Mouse (Mus musculus): ENCODE measurements around the gene Rnf187.
"Not testable (repeated sequence)": the region's sequence is repeated elsewhere in the genome, so short reads cannot be mapped to it uniquely, and the experiment has no call there.

Rnf187 gene

DNA sequence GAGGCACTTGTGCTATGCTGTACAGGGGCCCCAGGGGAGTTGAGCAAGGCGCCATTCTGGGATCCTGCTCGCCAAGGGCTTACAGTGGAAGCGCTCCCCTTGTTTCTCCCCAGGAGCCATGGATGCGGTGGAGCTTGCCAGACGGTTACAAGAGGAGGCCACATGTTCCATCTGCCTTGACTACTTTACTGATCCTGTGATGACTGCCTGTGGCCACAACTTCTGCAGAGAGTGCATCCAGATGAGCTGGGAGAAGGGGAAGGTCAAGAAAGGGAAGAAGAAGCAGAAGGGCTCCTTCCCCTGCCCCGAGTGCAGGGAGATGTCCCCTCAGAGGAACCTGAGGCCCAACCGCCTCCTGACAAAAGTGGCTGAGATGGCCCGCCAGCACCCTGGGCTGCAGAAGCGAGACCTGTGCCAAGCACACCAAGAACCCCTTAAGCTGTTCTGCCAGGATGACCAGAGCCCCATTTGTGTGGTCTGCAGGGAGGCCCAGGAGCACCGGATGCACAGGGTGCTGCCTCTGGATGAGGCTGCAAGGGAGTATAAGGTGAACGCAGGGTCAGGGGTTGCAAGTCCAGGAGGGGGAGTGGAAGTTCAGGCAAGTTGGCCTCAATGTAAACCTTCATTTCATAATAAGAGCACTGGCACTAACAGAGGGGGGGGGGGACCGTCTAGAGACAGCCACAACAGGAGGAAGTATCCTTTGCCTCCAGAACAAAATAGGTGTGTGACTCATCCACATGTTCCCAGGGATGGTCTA is 26.5 kb upstream of the Rnf187 start:
- DNase-seq (ENCODE audit: low spot score), result no peak

DNA sequence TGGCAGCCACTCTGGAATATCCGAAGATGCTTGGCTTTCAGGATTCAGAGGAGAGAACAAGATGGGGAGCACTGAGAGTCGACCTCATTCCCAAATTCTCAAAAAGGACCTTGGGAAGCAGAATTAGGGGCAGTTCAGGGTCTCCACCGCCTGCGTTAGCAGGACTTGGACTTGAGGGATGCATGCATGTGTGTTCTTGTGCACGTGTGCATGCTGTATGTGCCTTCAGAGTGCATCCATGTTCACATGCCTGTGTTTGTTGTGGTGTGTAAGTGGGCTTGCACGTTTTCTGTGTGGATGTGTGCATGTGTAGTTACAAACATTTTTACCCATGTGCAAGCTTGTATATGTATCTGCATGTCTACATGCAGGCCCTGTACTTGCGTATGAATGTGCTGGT is 25.5 kb upstream of the Rnf187 start:
- no peak for DNase-seq (ENCODE audit: low spot score)

DNA sequence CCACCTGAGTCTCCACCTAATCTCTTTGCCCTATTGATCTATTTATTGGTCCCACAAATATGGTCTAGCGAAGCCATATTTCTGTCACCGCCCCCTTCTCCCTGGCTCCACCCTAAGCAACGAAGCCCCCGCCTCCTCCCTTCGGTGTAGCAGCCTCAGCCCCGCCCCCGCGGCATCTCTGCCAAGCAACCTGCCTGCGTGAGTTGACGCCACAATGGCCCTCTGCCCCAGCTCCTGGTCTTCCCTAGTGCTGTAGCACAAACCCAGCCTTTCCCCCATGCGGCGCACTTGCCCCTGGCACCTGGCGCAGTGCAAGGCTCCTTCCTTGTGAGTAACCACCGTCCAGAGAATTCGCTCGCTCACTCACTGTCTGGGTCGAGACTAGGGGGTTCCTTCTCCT is 24.8 kb upstream of the Rnf187 start:
- no peak for DNase-seq (ENCODE audit: low spot score)

DNA sequence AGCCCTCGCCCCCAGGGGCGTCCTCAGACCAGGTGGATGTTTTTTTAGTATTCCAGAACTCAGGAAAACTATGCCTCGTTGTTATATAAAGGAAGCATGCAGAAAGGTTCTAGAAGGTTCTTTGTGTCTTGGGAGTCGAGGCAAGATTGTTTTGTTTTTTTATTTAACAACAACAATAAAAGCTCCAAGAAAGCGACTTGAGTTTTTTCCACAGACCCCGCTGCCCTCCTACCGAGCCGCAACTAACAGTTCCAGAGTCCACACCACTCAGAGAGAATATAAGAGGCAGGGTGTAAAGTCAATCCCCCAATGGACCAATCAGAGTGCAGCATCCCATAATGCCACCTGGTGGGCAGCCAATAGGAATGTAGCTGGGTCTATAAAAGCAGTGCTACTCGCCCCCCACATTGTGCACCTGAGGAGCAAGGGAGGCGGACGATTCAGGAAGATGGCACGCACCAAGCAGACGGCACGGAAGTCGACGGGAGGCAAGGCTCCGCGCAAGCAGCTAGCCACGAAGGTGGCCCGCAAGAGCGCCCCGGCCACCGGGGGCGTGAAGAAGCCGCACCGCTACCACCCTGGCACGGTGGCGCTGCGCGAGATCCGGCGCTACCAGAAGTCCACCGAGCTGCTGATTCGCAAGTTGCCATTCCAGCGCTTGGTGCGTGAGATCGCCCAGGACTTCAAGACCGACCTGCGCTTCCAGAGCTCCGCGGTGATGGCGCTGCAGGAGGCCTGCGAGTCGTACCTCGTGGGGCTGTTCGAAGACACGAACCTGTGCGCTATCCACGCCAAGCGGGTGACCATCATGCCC is 22.9 kb upstream of the Rnf187 start:
- no peak for DNase-seq (ENCODE audit: low spot score)

DNA sequence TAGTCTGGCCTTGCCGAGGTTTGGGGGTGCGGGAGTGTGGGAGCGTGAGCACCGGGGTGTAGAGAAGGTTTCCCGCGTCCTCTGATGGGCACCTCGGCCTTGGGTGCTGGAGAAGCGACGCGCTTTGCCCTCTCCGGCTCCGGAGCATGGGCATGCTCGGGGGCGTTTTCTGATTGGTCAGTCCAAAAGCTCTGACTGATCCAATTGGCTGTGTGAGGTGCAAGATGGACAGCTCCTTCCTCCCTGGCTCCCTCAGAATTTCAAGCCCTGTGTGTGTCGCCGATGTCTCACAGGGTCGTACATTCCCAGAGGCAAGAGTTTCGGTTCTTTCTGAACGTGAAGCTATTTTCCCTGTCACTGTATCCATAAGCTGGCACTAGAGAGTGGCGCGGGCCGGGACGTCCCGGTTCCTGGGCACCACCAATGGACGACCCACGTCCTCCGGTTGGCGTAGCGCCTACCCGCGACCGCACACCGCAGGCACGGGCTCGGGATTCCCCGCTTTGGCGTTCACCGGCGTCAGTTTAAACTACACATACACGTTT is 21.3 kb upstream of the Rnf187 start:
- peak; percentile 57 for DNase-seq (ENCODE audit: low spot score)

DNA sequence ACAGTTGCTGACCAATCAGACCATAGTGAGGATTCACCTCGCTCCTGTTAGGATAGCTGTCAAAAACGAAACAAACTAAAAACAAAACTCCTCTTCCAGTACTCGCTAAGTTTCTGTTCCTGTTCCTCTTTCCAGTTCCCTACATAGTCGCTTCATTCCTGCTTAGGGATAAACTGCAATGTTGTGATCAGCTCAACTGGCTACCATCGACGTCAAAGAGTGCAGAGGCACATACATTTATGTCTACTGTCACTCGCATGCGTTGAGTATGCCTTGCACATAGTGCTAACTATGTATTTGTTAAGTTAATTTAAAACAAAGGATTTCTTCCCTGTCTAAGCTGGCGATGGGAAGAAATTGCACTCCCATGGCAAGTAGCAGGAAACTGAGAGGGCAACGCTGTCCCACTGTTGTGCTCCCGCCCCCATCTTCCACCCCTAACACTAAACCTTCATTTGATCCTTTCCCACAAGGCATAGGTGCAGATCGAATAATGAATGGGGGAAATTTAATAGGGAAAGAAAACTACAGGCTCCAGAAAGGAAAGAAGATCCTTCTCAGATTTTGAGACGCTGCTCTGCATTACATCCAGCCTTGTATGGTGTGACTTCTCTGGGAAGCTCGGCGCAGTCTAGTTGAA is 20.6 kb upstream of the Rnf187 start:
- DNase-seq (ENCODE audit: low spot score), result no peak

DNA sequence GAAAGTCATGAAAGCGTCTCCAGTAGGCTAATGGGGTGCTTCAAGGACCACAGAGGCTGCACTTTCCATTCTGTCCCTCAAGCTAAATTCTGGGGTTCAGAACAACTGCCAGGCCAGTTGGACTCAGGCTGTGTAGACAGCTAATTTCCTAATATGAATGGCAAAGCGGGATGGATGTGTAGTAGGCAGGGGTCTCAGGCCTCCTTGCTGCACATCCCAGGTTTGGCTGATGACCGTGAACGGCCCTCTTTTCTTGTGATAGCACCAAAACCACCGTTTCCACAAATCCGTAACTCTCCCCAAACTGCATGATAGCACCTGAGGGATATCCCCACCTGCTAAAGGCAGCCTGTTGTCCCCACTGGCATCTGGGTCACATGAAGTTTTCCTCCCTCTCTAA is 19.8 kb upstream of the Rnf187 start:
- DNase-seq (ENCODE audit: low spot score), result no peak

DNA sequence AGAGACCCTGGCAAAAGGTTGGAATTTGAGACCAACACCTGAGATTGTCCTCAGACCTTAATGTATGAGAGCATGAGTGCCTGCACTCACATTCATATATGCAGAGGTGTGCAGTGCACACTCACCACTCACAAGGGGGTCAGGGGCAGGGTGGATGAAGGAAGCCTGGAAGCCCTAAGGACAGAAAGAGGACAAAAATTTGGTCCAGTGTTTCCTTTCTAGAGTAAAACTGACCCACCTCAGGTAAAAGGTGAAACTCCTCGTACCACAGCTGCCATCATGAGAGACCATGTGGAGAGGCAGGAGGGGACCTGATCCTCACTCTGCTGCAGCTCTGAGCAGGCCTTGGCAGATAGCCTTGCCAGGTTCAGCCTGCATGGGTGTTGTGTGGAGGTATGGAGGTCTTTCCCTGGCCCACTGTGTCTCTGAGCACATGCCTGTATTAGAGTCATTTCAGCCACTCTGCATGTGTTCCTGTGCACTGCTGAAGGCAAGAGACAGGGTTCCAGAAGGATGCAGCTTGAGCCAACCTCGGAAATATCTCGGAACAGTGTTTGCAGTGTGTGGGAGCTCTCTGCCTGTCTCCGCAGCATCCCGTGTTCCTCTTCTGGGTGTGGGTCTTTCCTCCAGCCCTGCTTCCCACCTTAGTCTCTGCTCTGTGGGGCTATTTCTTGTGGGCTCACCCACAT is 18.7 kb upstream of the Rnf187 start:
- DNase-seq (ENCODE audit: low spot score), result no peak

DNA sequence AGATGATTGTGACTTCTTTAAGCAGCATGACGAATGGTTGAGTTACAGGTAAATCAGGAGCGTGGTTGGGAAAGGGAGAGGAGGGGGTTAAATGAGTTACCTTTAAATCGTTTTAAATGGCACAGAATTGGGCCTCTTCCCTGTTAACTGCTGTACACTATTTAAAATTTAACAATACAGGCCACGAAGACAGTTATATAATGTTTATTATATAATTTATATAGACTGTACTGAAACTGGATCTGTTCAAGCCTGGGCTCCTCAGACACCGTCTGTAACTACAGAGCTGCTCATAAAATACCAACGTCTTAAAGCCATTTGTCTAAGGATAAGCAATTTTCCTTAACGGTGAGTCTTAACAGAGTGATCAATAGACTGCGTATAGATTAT is 17.1 kb upstream of the Rnf187 start:
- DNase-seq (ENCODE audit: low spot score), result no peak

DNA sequence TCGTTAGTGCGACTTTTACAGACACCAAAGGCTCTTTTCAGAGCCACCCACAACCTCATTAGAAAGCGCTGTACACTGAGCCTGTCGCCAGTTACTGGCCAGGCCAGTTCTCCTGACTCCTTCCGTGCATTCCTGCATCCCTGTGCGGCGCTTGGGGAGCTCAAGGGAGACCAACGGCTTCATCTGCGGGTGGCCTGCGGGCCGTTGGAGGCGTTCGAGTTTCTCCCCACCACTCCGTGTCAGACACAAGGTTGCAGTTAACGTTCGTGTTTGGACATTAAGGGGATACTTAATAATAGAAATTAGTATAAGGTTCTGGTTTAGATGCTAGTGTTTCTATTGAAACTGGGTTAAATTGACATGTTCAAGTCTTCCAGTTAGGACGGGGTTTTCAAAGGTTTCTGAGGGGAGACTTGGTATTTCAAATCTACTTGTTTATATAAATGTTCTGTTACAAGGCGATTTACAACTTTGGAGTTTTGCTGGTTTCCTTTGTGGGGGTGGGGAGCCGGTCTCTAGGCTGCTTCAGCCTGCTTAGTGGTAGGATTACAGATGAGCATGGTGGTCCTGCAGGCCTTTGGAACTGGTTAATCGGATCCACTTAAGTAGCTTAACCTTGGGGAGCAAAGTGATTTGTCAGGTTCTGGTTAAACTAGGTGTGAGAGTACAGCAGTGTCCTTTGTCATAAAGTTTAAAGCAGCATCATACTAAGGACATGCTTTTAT is 16.6 kb upstream of the Rnf187 start:
- DNase-seq (ENCODE audit: low spot score), result no peak

DNA sequence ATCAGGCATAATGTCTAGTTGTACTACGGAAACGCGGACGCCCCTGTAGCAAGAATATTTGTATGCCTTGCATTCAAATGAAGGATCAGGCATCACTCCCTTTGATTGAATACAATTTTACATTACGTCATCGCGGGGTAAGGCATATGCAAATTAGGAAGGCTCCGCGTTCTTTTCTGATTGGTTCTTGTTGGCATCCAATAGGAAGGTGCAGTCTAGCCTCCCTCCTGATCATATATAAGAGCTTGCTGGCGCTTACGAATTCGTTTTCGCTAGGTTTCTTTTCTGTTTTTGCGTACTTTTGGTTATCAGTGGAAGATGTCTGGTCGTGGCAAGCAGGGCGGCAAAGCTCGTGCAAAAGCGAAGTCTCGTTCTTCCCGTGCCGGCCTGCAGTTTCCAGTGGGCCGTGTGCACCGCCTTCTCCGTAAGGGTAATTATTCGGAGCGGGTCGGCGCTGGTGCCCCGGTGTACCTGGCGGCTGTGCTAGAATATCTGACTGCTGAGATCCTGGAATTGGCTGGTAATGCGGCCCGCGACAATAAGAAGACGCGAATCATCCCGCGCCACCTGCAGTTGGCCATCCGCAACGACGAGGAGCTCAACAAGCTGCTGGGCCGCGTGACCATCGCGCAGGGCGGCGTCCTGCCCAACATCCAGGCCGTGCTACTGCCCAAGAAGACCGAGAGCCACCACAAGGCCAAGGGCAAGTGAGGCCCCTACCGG is 15.9 kb upstream of the Rnf187 start, which contains the start of the genes Hist3h2a and Trim17:
Gene Hist3h2a (plus strand): TSS at position 266 of the 723 bp plus-strand sequence.
Gene Trim17 (plus strand): TSS at position 266 of the 723 bp plus-strand sequence.
- DNase-seq (ENCODE audit: low spot score), result peak; percentile 71

DNA sequence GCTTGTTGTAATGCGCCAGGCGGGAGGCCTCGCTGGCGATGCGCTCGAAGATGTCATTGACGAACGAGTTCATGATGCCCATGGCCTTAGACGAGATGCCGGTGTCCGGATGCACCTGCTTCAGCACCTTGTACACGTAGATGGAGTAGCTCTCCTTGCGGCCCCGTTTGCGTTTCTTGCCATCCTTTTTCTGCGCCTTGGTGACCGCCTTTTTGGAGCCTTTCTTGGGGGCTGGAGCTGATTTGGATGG is 15.4 kb upstream of the Rnf187 start:
- not testable (repeated sequence) for DNase-seq (ENCODE audit: low spot score)

DNA sequence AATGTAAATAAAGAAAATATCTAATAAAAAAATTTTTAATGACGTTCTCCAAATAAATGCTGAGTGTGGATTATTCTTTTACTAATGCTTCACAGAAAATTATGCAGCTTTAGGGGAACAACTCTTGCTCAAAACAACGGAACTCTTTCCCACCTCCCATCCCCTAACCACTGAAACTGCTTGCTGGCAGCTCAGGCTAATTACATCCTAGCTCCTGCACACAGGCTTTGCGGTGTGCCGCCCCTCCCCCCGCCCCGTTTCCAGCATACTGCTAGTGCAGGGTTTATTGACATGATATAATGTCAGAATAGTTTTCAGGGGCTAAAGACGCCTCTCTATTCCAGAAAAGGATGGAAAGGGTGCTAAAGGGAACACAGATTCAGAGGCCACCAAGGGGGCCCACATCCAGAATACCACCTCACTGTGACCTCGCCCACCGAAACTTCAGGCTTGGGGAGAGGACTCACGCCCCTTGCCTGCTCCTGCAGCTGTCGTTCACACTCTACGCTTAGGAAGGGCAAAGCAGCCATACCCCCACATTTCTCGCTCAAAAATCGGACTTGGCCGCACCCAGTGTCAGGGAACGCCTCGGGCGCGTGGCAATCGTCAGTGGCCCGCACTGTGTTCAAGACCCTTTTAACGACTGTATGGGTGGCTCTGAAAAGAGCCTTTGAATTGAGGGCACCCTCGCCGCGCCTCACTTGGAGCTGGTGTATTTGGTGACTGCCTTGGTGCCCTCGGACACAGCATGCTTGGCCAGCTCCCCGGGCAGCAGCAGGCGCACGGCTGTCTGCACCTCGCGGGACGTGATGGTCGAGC is 14.8 kb upstream of the Rnf187 start:
- DNase-seq (ENCODE audit: low spot score), result no peak

DNA sequence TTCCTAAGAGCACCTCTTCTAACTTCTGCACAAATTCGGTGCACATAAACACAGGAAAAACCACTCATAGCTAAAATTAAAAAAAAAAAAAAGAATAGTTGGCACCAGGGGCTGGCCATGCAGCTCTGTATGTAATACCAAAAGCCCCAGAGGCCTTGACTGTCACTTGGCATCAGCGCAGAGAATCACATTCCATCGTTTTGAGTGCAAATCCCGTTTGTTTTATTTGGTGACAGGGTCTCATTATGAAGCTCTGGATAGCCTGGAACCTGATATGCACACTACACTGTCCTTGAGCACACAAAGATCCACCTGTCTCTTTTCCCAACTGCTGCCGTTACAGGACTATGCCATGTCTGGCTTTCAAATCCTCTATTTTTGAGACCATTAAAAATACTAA is 12.5 kb upstream of the Rnf187 start:
- no peak for DNase-seq (ENCODE audit: low spot score)

DNA sequence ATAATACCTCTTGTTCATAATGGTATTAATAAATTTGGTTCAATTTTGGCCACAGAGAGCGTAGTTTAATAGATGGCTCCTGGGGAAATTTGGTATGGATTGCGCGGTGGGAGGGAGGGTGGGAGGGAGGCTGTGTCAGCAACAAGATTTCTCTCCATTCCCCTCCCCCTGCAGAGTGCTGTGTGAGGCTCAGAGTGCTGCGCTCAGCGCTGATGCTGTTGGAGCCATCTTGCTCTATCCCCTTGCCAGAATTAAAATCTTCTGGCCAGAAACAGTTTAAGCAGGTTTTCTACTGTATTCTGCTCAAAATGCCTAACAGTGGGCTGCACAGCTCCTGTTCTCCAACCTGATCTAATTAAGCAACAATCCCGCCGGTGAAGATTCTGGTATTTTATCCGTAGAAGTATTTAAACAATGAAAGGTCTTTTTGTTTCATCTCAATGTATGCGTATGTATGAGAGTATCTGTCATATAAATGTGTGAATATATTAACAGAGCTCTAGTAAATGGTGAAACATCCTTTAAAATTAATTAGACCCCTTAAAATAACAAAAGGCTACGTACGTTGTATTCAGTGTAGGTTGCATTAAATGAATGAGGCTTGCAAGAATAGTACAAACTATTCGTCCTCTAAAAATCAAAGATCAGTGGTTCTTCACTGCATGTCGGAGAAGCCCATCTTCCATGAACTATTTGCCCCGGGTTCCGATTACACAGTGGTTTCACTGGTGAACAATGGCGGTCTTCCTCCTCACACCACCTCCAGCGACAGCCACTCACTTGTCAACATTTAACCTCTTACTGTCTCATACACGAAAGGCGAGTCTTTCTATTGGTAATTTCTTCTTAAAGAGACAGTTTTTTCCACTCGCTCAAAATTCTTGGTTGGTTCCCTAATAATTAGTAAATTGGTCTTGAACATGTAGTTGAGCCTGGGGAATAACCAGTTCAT is 11.0 kb upstream of the Rnf187 start:
- no peak for DNase-seq (ENCODE audit: low spot score)

DNA sequence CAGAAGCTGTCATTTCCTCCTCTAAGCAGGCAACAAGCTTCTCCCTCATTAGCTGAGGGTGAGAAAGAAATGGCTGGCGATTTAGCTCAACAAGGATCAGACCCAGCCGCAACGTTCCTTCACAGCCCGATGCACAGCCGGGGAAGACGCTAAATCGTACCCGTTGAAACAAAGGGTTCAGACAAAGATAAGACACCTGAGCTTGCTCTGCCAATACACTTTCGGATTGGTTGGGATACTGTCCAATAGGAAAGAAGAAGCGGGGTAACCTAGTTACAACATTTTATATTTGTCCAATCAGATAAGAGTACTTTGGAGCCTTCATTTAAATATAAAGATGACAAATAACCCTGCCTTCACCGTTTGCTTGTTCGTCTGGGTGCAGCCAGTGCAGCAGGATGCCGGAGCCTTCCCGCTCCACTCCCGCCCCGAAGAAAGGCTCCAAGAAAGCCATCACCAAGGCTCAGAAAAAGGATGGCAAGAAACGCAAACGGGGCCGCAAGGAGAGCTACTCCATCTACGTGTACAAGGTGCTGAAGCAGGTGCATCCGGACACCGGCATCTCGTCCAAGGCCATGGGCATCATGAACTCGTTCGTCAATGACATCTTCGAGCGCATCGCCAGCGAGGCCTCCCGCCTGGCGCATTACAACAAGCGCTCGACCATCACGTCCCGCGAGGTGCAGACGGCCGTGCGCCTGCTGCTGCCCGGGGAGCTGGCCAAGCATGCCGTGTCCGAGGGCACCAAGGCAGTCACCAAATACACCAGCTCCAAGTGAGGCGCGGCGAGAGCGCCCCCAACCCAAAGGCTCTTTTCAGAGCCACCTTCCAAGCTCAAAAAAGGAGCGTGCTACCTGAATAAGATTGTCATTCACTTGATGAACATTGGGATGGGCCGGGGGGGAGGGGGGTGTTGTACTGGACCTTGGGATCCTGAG is 10.1 kb upstream of the Rnf187 start, which contains the start of gene Hist3h2ba:
Gene Hist3h2ba (plus strand): TSS at position 379 of the 938 bp plus-strand sequence.
- peak; percentile 15 for DNase-seq (ENCODE audit: low spot score)

DNA sequence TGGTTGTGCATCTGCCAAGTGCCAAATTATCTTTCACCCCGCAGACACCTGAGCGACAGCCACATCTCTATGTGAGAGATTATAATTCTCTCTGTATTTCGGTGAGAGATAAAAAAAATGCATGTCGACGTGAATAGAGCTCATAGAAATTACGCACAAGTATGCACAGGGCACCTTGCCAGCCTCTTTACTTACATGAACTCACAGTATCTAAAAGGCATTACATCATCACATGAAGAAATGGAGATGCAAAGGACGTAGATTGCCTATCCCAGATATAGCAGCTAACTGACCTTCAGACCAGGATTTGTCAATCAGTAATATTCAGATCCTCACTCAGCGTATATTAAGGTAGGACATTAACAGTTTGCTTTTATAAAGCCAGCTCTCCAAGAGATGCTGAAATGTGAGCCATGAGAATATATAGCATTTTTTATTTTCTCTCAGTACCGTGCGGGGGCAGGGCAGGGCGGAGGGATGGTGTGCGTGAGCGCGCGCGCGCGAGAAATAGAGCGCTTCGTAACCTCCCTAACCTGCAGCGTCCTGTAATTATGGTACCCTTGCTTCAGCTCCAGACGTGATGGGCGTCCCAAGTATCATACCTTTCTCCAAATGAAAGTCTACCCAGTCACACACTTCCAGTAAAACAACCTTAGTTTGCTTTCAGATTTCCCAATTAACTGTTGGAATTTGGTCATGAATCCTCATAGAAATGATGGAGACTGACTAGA is 9.2 kb upstream of the Rnf187 start:
- DNase-seq (ENCODE audit: low spot score), result no peak
